Mouse (Mus musculus): ENCODE results near the gene Abcb4.
"Not testable (repeated sequence)": the region's sequence is repeated elsewhere in the genome, so short reads cannot be mapped to it uniquely, and the experiment has no call there.

Gene Abcb4

DNA sequence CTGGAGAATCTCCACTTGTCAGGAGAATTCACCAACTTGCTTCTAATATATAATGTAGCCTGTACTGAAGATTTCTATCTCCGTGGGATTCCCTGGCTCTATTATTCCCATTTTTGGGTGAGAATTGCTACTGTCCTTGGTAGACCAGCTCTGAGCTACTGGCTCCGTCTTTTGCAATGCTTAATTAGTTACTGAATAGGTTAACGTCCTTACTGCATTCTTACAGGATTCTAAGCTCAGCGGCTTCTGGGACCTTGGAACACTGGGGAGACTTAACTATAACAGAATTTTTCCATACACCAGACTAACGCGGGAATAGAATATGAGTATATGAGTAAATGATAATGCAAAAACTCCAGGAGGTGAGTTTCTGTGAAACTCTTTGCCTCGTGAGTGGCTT, 106.5 kb downstream of the Abcb4 start:
- not testable (repeated sequence) for DNase-seq

DNA sequence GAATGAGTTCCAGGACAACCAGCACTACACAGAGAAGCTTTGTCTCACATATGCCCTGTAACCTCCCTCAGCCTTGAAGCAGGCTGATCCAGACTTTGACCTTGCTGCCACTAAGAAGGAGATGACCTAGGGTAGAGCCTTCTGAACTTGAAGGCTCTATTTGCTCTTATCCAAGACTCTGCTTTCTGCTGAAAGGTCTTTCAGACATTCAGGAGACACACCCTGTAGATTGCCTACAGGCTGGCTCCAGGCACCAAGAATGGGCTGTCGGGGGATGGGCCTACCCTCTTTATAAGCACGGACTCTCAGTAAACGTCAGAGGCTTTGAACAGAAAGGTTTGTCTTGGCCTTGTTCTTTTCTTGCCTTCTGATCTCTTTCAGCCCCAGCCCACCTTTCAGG, 113.1 kb downstream of the Abcb4 start:
- not testable (repeated sequence) for DNase-seq

All from cerebellum, postnatal 36 days (tissue).